ENCODE assay signal across 16 mouse cellular contexts in the genomic region with DNA sequence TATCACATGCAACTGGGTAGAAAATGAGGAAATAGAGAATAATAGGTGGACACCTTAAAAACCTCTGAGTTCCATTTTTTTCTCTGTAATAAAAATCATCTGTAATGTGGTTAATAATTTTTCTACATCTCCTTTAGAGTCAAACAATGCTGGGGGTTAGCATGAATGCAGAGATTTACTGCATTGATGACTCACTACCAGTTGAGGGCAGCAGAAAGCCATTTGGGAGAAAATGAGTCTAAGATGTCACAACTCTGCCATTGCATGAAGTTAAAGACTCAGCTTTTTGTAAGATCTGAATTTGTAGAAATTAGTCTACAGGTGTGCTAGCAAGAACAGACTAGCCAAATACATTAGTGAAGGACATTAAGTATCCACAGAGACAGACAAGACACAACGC. TPM values are rescaled to one million over a fixed set of nuclear protein-coding genes. Genes with fewer than 3 reads are reported as not detected.
DNase-seq lines count a peak whose midpoint lies in the region; ATAC-seq lines count a peak whose summit lies in the region.
"Had no signal": no experiment of that assay in that cellular context is flagged by ENCODE, and none has a peak within 500 bp of the region (broad histone marks: within the 10 kb centered on the region; RNA-seq: fewer than 3 reads in every experiment).

No protein-coding gene starts in this region.

- no peak overlapping the region for H3K9ac ChIP-seq in embryonic facial prominence, embryonic 11.5 days (replicated peaks; ENCODE audit: low read length)
- no peak overlapping the region for H3K9ac ChIP-seq in hindbrain, embryonic 14.5 days
- H3K9ac ChIP-seq in hindbrain, embryonic 13.5 days = no peak overlapping the region
- no peak overlapping the region for H3K9ac ChIP-seq in midbrain, embryonic 14.5 days (replicated peaks; ENCODE audit: low read length)
- H3K9ac ChIP-seq: limb, embryonic 13.5 days; neural tube, embryonic 12.5 days had no signal

- H3K4me1 ChIP-seq in embryonic facial prominence, embryonic 11.5 days (ENCODE audit: control insufficient read depth, insufficient read depth, low read length) = no peaks in the 10 kb centered on the region
- no peaks in the 10 kb centered on the region for H3K4me1 ChIP-seq in embryonic facial prominence, embryonic 10.5 days
- H3K4me1 ChIP-seq in hindbrain, embryonic 14.5 days (replicated peaks; ENCODE audit: control insufficient read depth, insufficient read depth, low read length) = no peaks in the 10 kb centered on the region
- peaks cover under 1% of the 10 kb centered on the region; the same call in 1 of the 2 replicates for H3K4me1 ChIP-seq in hindbrain, embryonic 13.5 days (replicated peaks)
- no peaks in the 10 kb centered on the region for H3K4me1 ChIP-seq in midbrain, embryonic 14.5 days (ENCODE audit: control insufficient read depth, insufficient read depth, low read length)
- H3K4me1 ChIP-seq in midbrain, embryonic 10.5 days = no peaks in the 10 kb centered on the region
- H3K4me1 ChIP-seq: limb, embryonic 13.5 days; neural tube, embryonic 12.5 days had no signal

- no peak overlapping the region for H3K4me2 ChIP-seq in embryonic facial prominence, embryonic 11.5 days (ENCODE audit: low read depth, low read length)
- H3K4me2 ChIP-seq in hindbrain, embryonic 14.5 days (replicated peaks) = no peak overlapping the region
- no peak overlapping the region for H3K4me2 ChIP-seq in hindbrain, embryonic 13.5 days
- no peak overlapping the region for H3K4me2 ChIP-seq in midbrain, embryonic 14.5 days (ENCODE audit: low read length)
- H3K4me2 ChIP-seq: limb, embryonic 13.5 days; neural tube, embryonic 12.5 days had no signal

- WGBS in embryonic facial prominence, embryonic 11.5 days = 58% methylated on average over 1 of the region's 1 CpGs
- 57% methylated on average over 1 of the region's 1 CpGs for WGBS in embryonic facial prominence, embryonic 10.5 days
- WGBS in hindbrain, embryonic 14.5 days = 59% methylated on average over 1 of the region's 1 CpGs
- WGBS in hindbrain, embryonic 13.5 days = 50% methylated on average over 1 of the region's 1 CpGs
- 52% methylated on average over 1 of the region's 1 CpGs for WGBS in midbrain, embryonic 14.5 days
- 67% methylated on average over 1 of the region's 1 CpGs for WGBS in midbrain, embryonic 10.5 days

- H3K36me3 ChIP-seq in embryonic facial prominence, embryonic 11.5 days (replicated peaks; ENCODE audit: control insufficient read depth, insufficient read depth, low read depth, low read length) = no peaks in the 10 kb centered on the region
- H3K36me3 ChIP-seq in embryonic facial prominence, embryonic 10.5 days (replicated peaks) = no peaks in the 10 kb centered on the region
- H3K36me3 ChIP-seq in hindbrain, embryonic 14.5 days (replicated peaks; ENCODE audit: control insufficient read depth, insufficient read depth) = no peaks in the 10 kb centered on the region
- no peaks in the 10 kb centered on the region for H3K36me3 ChIP-seq in hindbrain, embryonic 13.5 days
- H3K36me3 ChIP-seq in midbrain, embryonic 14.5 days (ENCODE audit: control insufficient read depth, insufficient read depth, low read length) = no peaks in the 10 kb centered on the region
- H3K36me3 ChIP-seq in midbrain, embryonic 10.5 days = no peaks in the 10 kb centered on the region
- H3K36me3 ChIP-seq: limb, embryonic 13.5 days; neural tube, embryonic 12.5 days had no signal

- no peak for ATAC-seq in embryonic facial prominence, embryonic 11.5 days (replicated peaks; ENCODE audit: insufficient number of reproducible peaks, low FRiP score, low TSS enrichment, low read depth)
- ATAC-seq in hindbrain, embryonic 14.5 days (ENCODE audit: low FRiP score) = no peak
- ATAC-seq in hindbrain, embryonic 13.5 days (ENCODE audit: low FRiP score) = no peak
- no peak for ATAC-seq in midbrain, embryonic 14.5 days (ENCODE audit: low FRiP score, low TSS enrichment)

- peak; percentile 57 for DNase-seq in embryonic facial prominence, embryonic 11.5 days (ENCODE audit: low spot score)
- no peak for DNase-seq in embryonic facial prominence, embryonic 10.5 days (ENCODE audit: low spot score)
- peak; percentile 61 for DNase-seq in hindbrain, embryonic 14.5 days (ENCODE audit: low spot score)
- DNase-seq in midbrain, embryonic 14.5 days = peak; percentile 71
- no peak for DNase-seq in midbrain, embryonic 10.5 days (ENCODE audit: low spot score)
- peak; percentile 45 for DNase-seq in retina, postnatal 1 day
- no peak for DNase-seq in right cerebral cortex, adult 18-20 months
- DNase-seq: adrenal gland, postnatal 14 days; kidney, adult 9 months; thymus, adult 18-20 months had no signal

- H3K9me3 ChIP-seq in embryonic facial prominence, embryonic 11.5 days (replicated peaks; ENCODE audit: control insufficient read depth, low read length) = no peaks in the 10 kb centered on the region
- no peaks in the 10 kb centered on the region for H3K9me3 ChIP-seq in embryonic facial prominence, embryonic 10.5 days
- no peaks in the 10 kb centered on the region for H3K9me3 ChIP-seq in hindbrain, embryonic 14.5 days (ENCODE audit: control insufficient read depth, low read length)
- no peaks in the 10 kb centered on the region for H3K9me3 ChIP-seq in hindbrain, embryonic 13.5 days
- no peaks in the 10 kb centered on the region for H3K9me3 ChIP-seq in midbrain, embryonic 14.5 days (ENCODE audit: control insufficient read depth, low read length)
- no peaks in the 10 kb centered on the region for H3K9me3 ChIP-seq in midbrain, embryonic 10.5 days (replicated peaks)
- H3K9me3 ChIP-seq: limb, embryonic 13.5 days; neural tube, embryonic 12.5 days had no signal

- no peak overlapping the region for H3K27ac ChIP-seq in embryonic facial prominence, embryonic 11.5 days (replicated peaks; ENCODE audit: low read depth, low read length)
- no peak overlapping the region for H3K27ac ChIP-seq in embryonic facial prominence, embryonic 10.5 days (replicated peaks)
- no peak overlapping the region for H3K27ac ChIP-seq in hindbrain, embryonic 14.5 days
- no peak overlapping the region for H3K27ac ChIP-seq in hindbrain, embryonic 13.5 days
- no peak overlapping the region for H3K27ac ChIP-seq in midbrain, embryonic 14.5 days (replicated peaks; ENCODE audit: low read depth, low read length)
- H3K27ac ChIP-seq in midbrain, embryonic 10.5 days (replicated peaks) = no peak overlapping the region
- H3K27ac ChIP-seq: limb, embryonic 13.5 days; neural tube, embryonic 12.5 days had no signal

- no peak overlapping the region for H3K4me3 ChIP-seq in embryonic facial prominence, embryonic 11.5 days (ENCODE audit: low read depth, low read length)
- no peak overlapping the region for H3K4me3 ChIP-seq in embryonic facial prominence, embryonic 10.5 days
- no peak overlapping the region for H3K4me3 ChIP-seq in hindbrain, embryonic 14.5 days (replicated peaks; ENCODE audit: low read length)
- no peak overlapping the region for H3K4me3 ChIP-seq in hindbrain, embryonic 13.5 days
- no peak overlapping the region for H3K4me3 ChIP-seq in midbrain, embryonic 14.5 days (replicated peaks; ENCODE audit: low read depth, low read length)
- no peak overlapping the region for H3K4me3 ChIP-seq in midbrain, embryonic 10.5 days
- H3K4me3 ChIP-seq: erythroblast, embryonic 14.5 days; limb, embryonic 13.5 days; neural tube, embryonic 12.5 days had no signal

- H3K27me3 ChIP-seq in embryonic facial prominence, embryonic 11.5 days (ENCODE audit: control insufficient read depth, insufficient read depth, low read length) = peaks cover 15% of the 10 kb centered on the region
- peaks cover 50% of the 10 kb centered on the region for H3K27me3 ChIP-seq in embryonic facial prominence, embryonic 10.5 days (replicated peaks; ENCODE audit: low read depth, poor library complexity, severe bottlenecking)
- H3K27me3 ChIP-seq in hindbrain, embryonic 14.5 days (ENCODE audit: control insufficient read depth, insufficient read depth, low read length) = peaks cover 49% of the 10 kb centered on the region
- H3K27me3 ChIP-seq in hindbrain, embryonic 13.5 days = peaks cover 46% of the 10 kb centered on the region
- peaks cover 38% of the 10 kb centered on the region for H3K27me3 ChIP-seq in midbrain, embryonic 14.5 days (ENCODE audit: control insufficient read depth, insufficient read depth, low read length)
- H3K27me3 ChIP-seq in midbrain, embryonic 10.5 days (ENCODE audit: low read depth, poor library complexity, severe bottlenecking) = peaks cover 49% of the 10 kb centered on the region

RNA-seq across cellular contexts. Expression of a gene that starts 13.5 kb away (rescaled TPM):
- 3.7 and 5.0 TPM in 2 replicates for polyA plus RNA-seq in embryonic facial prominence, embryonic 11.5 days (2014; fragmentation: Nextera tagmentation; extraction: Ambion mirVana)
- polyA plus RNA-seq in embryonic facial prominence, embryonic 10.5 days (2016; fragmentation: Nextera tagmentation; extraction: Ambion mirVana) = 3.2 and 4.7 TPM in 2 replicates
- not detected in 2 replicates for polyA plus RNA-seq in hindbrain, embryonic 14.5 days (2014; fragmentation: Nextera tagmentation; extraction: Ambion mirVana)
- 0.40 and 0.44 TPM in 2 replicates for polyA plus RNA-seq in hindbrain, embryonic 13.5 days (2015; fragmentation: Nextera tagmentation; extraction: Ambion mirVana)
- polyA plus RNA-seq in midbrain, embryonic 14.5 days (2014; fragmentation: Nextera tagmentation; extraction: Ambion mirVana) = 0.16 and 0.28 TPM in 2 replicates
- 0.31 and 0.42 TPM in 2 replicates for polyA plus RNA-seq in midbrain, embryonic 10.5 days (2016; fragmentation: Nextera tagmentation; extraction: Ambion mirVana)
- polyA plus RNA-seq: heart, embryonic 14.5 days; limb, embryonic 13.5 days; liver, embryonic 16.5 days; neural tube, embryonic 12.5 days had no signal

RNA-seq across cellular contexts. Expression of a gene that starts 16.0 kb away (rescaled TPM):
- polyA plus RNA-seq in embryonic facial prominence, embryonic 11.5 days (2014; fragmentation: Nextera tagmentation; extraction: Ambion mirVana) = 0.10 TPM in 1 of 2 replicates, not detected in the other
- polyA plus RNA-seq in embryonic facial prominence, embryonic 10.5 days (2016; fragmentation: Nextera tagmentation; extraction: Ambion mirVana) = 0.11 and 0.21 TPM in 2 replicates
- polyA plus RNA-seq in hindbrain, embryonic 14.5 days (2014; fragmentation: Nextera tagmentation; extraction: Ambion mirVana) = not detected in 2 replicates
- polyA plus RNA-seq in hindbrain, embryonic 13.5 days (2015; fragmentation: Nextera tagmentation; extraction: Ambion mirVana) = not detected in 2 replicates
- polyA plus RNA-seq in midbrain, embryonic 14.5 days (2014; fragmentation: Nextera tagmentation; extraction: Ambion mirVana) = not detected in 2 replicates
- 0.05 TPM in 1 of 2 replicates, not detected in the other for polyA plus RNA-seq in midbrain, embryonic 10.5 days (2016; fragmentation: Nextera tagmentation; extraction: Ambion mirVana)
- polyA plus RNA-seq: erythroblast, embryonic 14.5 days; heart, embryonic 14.5 days; limb, embryonic 13.5 days; liver, embryonic 16.5 days; neural tube, embryonic 12.5 days had no signal

Comparison
In these comparisons a context has a peak if more than half of its experiments do, and no peak if none do; other contexts are left out.
1. DNase-seq: peak in embryonic facial prominence, embryonic 11.5 days (single experiment), hindbrain, embryonic 14.5 days (single experiment), midbrain, embryonic 14.5 days (single experiment) and retina, postnatal 1 day (single experiment); none in embryonic facial prominence, embryonic 10.5 days (single experiment), midbrain, embryonic 10.5 days (single experiment) and right cerebral cortex, adult 18-20 months (single experiment).